Mouse (Mus musculus) C2C12 (cell line): ENCODE measurements around the gene Txndc12.

Experiments
- CEBPB ChIP-seq: IDR thresholded peaks from one replicate; pipeline ENCODE4 v1.6.1; 2011; ENCODE audit warnings: low read depth, mild to moderate bottlenecking, control low read depth, moderate library complexity
- CTCF ChIP-seq: IDR thresholded peaks from one replicate; pipeline ENCODE4 v1.5.1; 2011; ENCODE audit not compliant: control insufficient read depth, insufficient read depth, insufficient read length
- MYOG ChIP-seq: IDR thresholded peaks from one replicate; pipeline ENCODE4 v1.6.1; 2011; ENCODE audit not compliant: control insufficient read depth, insufficient read length; ENCODE audit errors: extremely low read depth
- USF1 ChIP-seq: IDR thresholded peaks from one replicate; pipeline ENCODE4 v1.6.1; 2011; ENCODE audit warnings: low read depth, mild to moderate bottlenecking, control low read depth, moderate library complexity

- TF ChIP-seq CTCF (no peak), CEBPB (no peak), MYOG (no peak), USF1 (no peak)
Observed at GRCm38 (mm10) chr4:108887456-108887855, 53.1 kb downstream of the Txndc12 start.
